In genomic region chr16:53266116-53266515, GRCm38 (mm10) we compare ENCODE assay signal across 9 mouse cellular contexts.
DNase-seq lines count a peak whose midpoint lies in the region; ATAC-seq lines count a peak whose summit lies in the region.
"Had no signal": no experiment of that assay in that cellular context is flagged by ENCODE, and none has a peak within 500 bp of the region (broad histone marks: within the 10 kb centered on the region; RNA-seq: fewer than 3 reads in every experiment).

No protein-coding gene starts in this region.

- H3K4me1 ChIP-seq in embryonic facial prominence, embryonic 10.5 days: no peaks in the 10 kb centered on the region
- H3K4me1 ChIP-seq in liver, embryonic 11.5 days (replicated peaks; ENCODE audit: control insufficient read depth, insufficient read depth, low read length): no peaks in the 10 kb centered on the region
- H3K4me1 ChIP-seq: hindbrain, embryonic 15.5 days had no signal

- ATAC-seq in cerebellum, adult (ENCODE audit: insufficient number of reproducible peaks, low FRiP score, low TSS enrichment): no peak
- no peak for ATAC-seq in liver, embryonic 11.5 days (replicated peaks; ENCODE audit: low FRiP score)

- no peaks in the 10 kb centered on the region for H3K27me3 ChIP-seq in embryonic facial prominence, embryonic 10.5 days (replicated peaks; ENCODE audit: low read depth, poor library complexity, severe bottlenecking)
- H3K27me3 ChIP-seq in liver, embryonic 11.5 days (replicated peaks; ENCODE audit: control insufficient read depth, insufficient read depth, low read length): no peaks in the 10 kb centered on the region
- H3K27me3 ChIP-seq: hindbrain, embryonic 15.5 days had no signal

- H3K9me3 ChIP-seq in embryonic facial prominence, embryonic 10.5 days: no peaks in the 10 kb centered on the region
- no peaks in the 10 kb centered on the region for H3K9me3 ChIP-seq in liver, embryonic 11.5 days (ENCODE audit: control insufficient read depth, low read length)
- H3K9me3 ChIP-seq: hindbrain, embryonic 15.5 days had no signal

- 31% methylated on average over 3 of the region's 3 CpGs for WGBS in embryonic facial prominence, embryonic 10.5 days
- WGBS in liver, embryonic 11.5 days: 19% methylated on average over 3 of the region's 3 CpGs

- no peak overlapping the region for H3K27ac ChIP-seq in embryonic facial prominence, embryonic 10.5 days (replicated peaks)
- no peak overlapping the region for H3K27ac ChIP-seq in liver, embryonic 11.5 days (ENCODE audit: low read depth, low read length)
- H3K27ac ChIP-seq: hindbrain, embryonic 15.5 days had no signal

- no peak overlapping the region for H3K4me3 ChIP-seq in embryonic facial prominence, embryonic 10.5 days
- H3K4me3 ChIP-seq in liver, embryonic 11.5 days (ENCODE audit: low read depth, low read length): no peak overlapping the region
- H3K4me3 ChIP-seq: hindbrain, embryonic 15.5 days had no signal

- peak; percentile 41 to 55 for DNase-seq in cerebellum, adult 18-20 months
- peak; percentile 72 for DNase-seq in urinary bladder, postnatal 14 days (ENCODE audit: low spot score)
- no peak for DNase-seq in urinary bladder, adult 2 months (ENCODE audit: low spot score)
- DNase-seq in embryonic facial prominence, embryonic 10.5 days (ENCODE audit: low spot score): peak; percentile 64
- peak; percentile 57 to 82 for DNase-seq in kidney, postnatal 25 days
- DNase-seq in liver, embryonic 11.5 days (ENCODE audit: low spot score): peak; percentile 31
- peak; percentile 82 to 84 for DNase-seq in right cerebral cortex, adult 2 months (ENCODE audit: low spot score in 2 of 2)

- H3K36me3 ChIP-seq in embryonic facial prominence, embryonic 10.5 days (replicated peaks): no peaks in the 10 kb centered on the region
- H3K36me3 ChIP-seq in liver, embryonic 11.5 days (ENCODE audit: control insufficient read depth, insufficient read depth, low read length): no peaks in the 10 kb centered on the region
- H3K36me3 ChIP-seq: hindbrain, embryonic 15.5 days had no signal

- H3K4me2 ChIP-seq in liver, embryonic 11.5 days: no peak overlapping the region
- H3K4me2 ChIP-seq: hindbrain, embryonic 15.5 days had no signal

- no peak overlapping the region for H3K9ac ChIP-seq in liver, embryonic 11.5 days (ENCODE audit: low read depth, low read length)
- H3K9ac ChIP-seq: hindbrain, embryonic 15.5 days had no signal
